Mouse (Mus musculus) effector memory CD4-positive, alpha-beta T cell, adult 7 months (primary cell): Measurements from ENCODE around the gene Lpgat1. TPM values are rescaled to one million over a fixed set of nuclear protein-coding genes. Genes with fewer than 3 reads are reported as not detected.

ENCODE experiments used
- polyA plus RNA-seq: library from polyadenylated mRNA; unstranded; fragments of 100-300 nt; shearing (Covaris generic); gene quantifications from one replicate; pipeline ENCODE4 v1.2.1, GENCODE M21; 2017

Lpgat1 gene
- polyA plus RNA-seq: 19.8 TPM

GRCm38 (mm10) chr1:191717601-191718498 lies at the start of gene Lpgat1:
Gene Lpgat1 (plus strand): TSS chr1:191717834.

GRCm38 (mm10) chr1:191821326-191822091 lies 103.9 kb downstream of the Lpgat1 start, which contains the start of gene Nek2:
Gene Nek2 (plus strand): TSS chr1:191821444.

Other genes starting within 250 kb of the Lpgat1 start
- gene Dtl, start 142.3 kb upstream of the Lpgat1 start, polyA plus RNA-seq: 4.1 TPM
- gene Ints7, start 142.2 kb upstream of the Lpgat1 start, polyA plus RNA-seq: 41.8 TPM
- 0.83 TPM for gene Nek2, start 103.6 kb downstream of the Lpgat1 start, polyA plus RNA-seq
- gene Slc30a1, start 188.9 kb downstream of the Lpgat1 start, polyA plus RNA-seq: 28.4 TPM